Mouse (Mus musculus) heart, embryonic 14.5 days (tissue): ENCODE data around the gene Csrp3. TPM values are rescaled to one million over a fixed set of nuclear protein-coding genes. Genes with fewer than 3 reads are reported as not detected.
A peak's percentile ranks its signal among the peaks of the same experiment; 100 is the strongest.

Experiments
- ATAC-seq: fragments of 200-750 bp; cut with Nextera tagmentation; 2 replicates; pipeline ENCODE4 v1.8.0; 2017; ENCODE audit warnings: low read depth, moderate TSS enrichment; ENCODE audit not compliant: insufficient number of reproducible peaks, insufficient read depth, low FRiP score
- H3K27ac ChIP-seq, 2 experiments: fragments of 200-500 bp in 1 of 2; fragments of 300-500 bp in 1 of 2; sonication (generic) in 1 of 2; replicated peaks in 1 of 2; 2 replicates each; pipeline ENCODE4 v1.5.1; 2012 to 2014; ENCODE audit warnings: low read depth in 2 of 2, low read length in 2 of 2, control low read depth in 1 of 2, mild to moderate bottlenecking in 1 of 2, mixed read lengths in 1 of 2; ENCODE audit not compliant: control insufficient read depth in 1 of 2, insufficient read depth in 1 of 2
- H3K27me3 ChIP-seq: fragments of 300-500 bp; sonication (generic); 2 replicates; pipeline ENCODE4 v1.6.1; 2014; ENCODE audit warnings: mild to moderate bottlenecking, low read length, control low read depth; ENCODE audit not compliant: control insufficient read depth, insufficient read depth
- H3K36me3 ChIP-seq: fragments of 300-500 bp; sonication (generic); 2 replicates; pipeline ENCODE4 v1.6.1; 2014; ENCODE audit warnings: mild to moderate bottlenecking, control low read depth, low read length, mixed read lengths; ENCODE audit not compliant: control insufficient read depth, insufficient read depth
- H3K4me1 ChIP-seq, 2 experiments: fragments of 200-500 bp in 1 of 2; fragments of 300-500 bp in 1 of 2; sonication (generic) in 1 of 2; 2 replicates each; pipeline ENCODE4 v1.6.1; 2012 to 2014; ENCODE audit warnings: low read length in 2 of 2, control low read depth in 1 of 2, mixed read lengths in 1 of 2; ENCODE audit not compliant: control insufficient read depth in 2 of 2, insufficient read depth in 2 of 2
- H3K4me2 ChIP-seq: fragments of 300-500 bp; sonication (generic); 2 replicates; pipeline ENCODE4 v1.6.1; 2014; ENCODE audit warnings: mild to moderate bottlenecking, low read length
- H3K4me3 ChIP-seq, 2 experiments: fragments of 200-500 bp in 1 of 2; fragments of 300-500 bp in 1 of 2; sonication (generic) in 1 of 2; 2 replicates each; pipeline ENCODE4 v1.5.1; 2012 to 2014; ENCODE audit warnings: low read length in 2 of 2, mild to moderate bottlenecking in 2 of 2, control low read depth in 1 of 2, low read depth in 1 of 2, moderate library complexity in 1 of 2; ENCODE audit not compliant: control insufficient read depth in 1 of 2, insufficient read depth in 1 of 2
- H3K9ac ChIP-seq: fragments of 300-500 bp; sonication (generic); 2 replicates; pipeline ENCODE4 v1.6.1; 2014; ENCODE audit warnings: mild to moderate bottlenecking, low read length
- H3K9me3 ChIP-seq: fragments of 300-500 bp; sonication (generic); 2 replicates; pipeline ENCODE4 v1.6.1; 2016; ENCODE audit warnings: low read length, control low read depth; ENCODE audit not compliant: control insufficient read depth
- WGBS: fragments of 180-500 bp; shearing (Covaris S2); extraction: QIAGEN DNeasy Blood & Tissue Kit; methylation state at CpG from one replicate; pipeline ENCODE4 v1.1.7; 2014; 5-methylcytosine and 5-hydroxymethylcytosine counted together
- polyA plus RNA-seq: library from polyadenylated mRNA; unstranded; fragments of >200 nt; fragmentation: Nextera tagmentation; extraction: Ambion mirVana; gene quantifications from 2 replicates; pipeline ENCODE4 v1.2.1, GENCODE M21; 2014

Csrp3 gene
- polyA plus RNA-seq, 1 experiment from 2014 or later = 2,129 TPM

DNA sequence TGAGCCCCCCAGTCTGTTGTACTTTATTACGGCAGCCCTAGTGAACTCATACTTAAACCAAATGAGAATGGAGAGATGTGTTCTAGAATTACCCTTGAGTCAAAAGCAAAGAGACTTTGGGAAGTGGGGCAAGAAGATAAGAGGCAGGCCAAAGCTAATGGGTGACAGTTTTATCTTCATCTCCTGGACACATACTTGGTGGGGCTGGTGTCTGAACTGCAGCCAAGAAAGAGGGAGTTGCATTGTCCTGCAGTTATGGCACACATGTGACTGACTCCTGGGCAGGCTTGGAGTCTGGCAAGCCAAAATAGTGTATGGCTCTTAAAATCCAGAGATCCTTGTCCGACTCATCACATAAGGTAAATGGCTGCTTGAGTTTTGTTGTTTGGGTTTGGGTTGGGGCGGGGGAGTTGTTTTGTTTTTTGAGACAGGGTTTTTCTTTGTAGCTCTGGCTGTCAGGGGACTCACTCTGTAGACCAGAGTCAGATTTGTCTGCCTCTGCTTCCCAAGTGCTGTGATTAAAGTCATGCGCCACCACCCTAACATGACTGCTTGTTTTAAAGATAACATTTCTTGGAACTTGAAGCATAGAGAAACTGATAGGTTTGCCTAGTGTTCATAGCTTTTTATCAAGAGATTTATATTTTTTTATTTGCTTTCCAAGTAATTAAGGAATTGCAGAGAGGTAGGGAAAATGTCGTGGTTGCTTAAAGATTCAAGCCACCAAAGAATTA is 18.5 kb downstream of the Csrp3 start:
- H3K4me2 ChIP-seq = peak overlapping the region; percentile 17; the same call in 1 of the 2 replicates
- no peaks in the 10 kb centered on the region for H3K9me3 ChIP-seq
- H3K36me3 ChIP-seq = peaks cover 71% of the 10 kb centered on the region
- H3K27ac ChIP-seq = peak overlapping the region; percentile 85
- peaks cover 29 to 79% of the 10 kb centered on the region in 2 experiments for H3K4me1 ChIP-seq
- ATAC-seq = peak; percentile 33; the same call in 1 of the 2 replicates
- 25% methylated on average over 5 of the region's 5 CpGs for WGBS
- no peaks in the 10 kb centered on the region for H3K27me3 ChIP-seq
- peak overlapping the region; percentile 2; the same call in 1 of the 2 replicates for H3K9ac ChIP-seq
- no peak overlapping the region for H3K4me3 ChIP-seq

DNA sequence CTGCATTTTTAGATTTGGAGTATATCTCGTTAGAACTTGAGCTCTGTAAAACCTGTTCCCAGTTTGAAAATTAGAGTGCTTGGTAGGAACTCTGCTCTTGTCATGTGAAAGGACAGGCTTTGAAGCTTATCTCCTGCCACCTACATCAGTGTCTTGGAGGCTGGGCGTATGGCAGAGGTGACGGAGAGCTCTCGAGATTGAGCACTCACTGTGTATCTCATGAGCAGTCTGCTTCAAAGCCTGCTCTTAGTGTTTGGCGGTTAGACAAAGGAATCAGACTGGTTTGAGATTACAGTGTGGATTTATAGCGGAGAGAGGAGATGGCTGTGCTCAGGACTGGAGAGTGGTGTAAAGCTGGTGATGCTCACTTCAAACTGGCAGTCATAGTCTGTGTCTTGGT is 22.7 kb downstream of the Csrp3 start:
- peak; percentile 34; the same call in 1 of the 2 replicates for ATAC-seq
- Histone ChIP-seq H3K27ac (peak overlapping the region; percentile 57 to 72), H3K4me2 (peak overlapping the region; percentile 7; the same call in 1 of the 2 replicates), H3K9ac (no peak overlapping the region), H3K4me3 (no peak overlapping the region), H3K27me3 (no peaks in the 10 kb centered on the region), H3K4me1 (peaks cover 7 to 38% of the 10 kb centered on the region in 2 experiments), H3K36me3 (peaks cover 70% of the 10 kb centered on the region), H3K9me3 (no peaks in the 10 kb centered on the region)
- 24% methylated on average over 6 of the region's 6 CpGs for WGBS

DNA sequence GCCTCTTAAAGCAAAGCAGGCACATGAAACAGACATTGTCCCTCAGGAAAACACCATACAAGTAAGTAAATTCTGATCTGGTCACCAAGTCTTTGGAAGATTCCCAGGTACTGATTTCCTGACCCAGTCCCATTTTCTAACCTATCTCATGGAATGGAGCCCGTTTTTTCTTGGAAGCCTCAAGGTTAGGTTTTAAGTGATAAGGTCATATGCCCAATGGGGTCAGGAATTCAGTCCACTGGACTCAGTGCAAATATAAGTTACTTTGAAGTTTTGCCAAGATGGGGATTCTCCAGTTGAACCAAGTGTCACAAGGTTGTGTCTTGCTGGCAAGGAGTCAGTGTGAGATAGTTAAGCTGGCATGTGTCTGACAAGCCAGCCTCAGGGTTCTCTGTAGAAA is 23.2 kb downstream of the Csrp3 start:
- no peak overlapping the region for H3K9ac ChIP-seq
- H3K4me1 ChIP-seq = peaks cover 8 to 33% of the 10 kb centered on the region in 2 experiments
- no peaks in the 10 kb centered on the region for H3K27me3 ChIP-seq
- peaks cover 72% of the 10 kb centered on the region for H3K36me3 ChIP-seq
- H3K9me3 ChIP-seq = no peaks in the 10 kb centered on the region
- WGBS = 20% methylated on average over 1 of the region's 1 CpGs
- no peak for ATAC-seq
- H3K4me3 ChIP-seq = no peak overlapping the region
- peak overlapping the region; percentile 7; the same call in 1 of the 2 replicates for H3K4me2 ChIP-seq
- peak overlapping the region; percentile 57 to 72; a peak in 3 of 4 replicates for H3K27ac ChIP-seq

DNA sequence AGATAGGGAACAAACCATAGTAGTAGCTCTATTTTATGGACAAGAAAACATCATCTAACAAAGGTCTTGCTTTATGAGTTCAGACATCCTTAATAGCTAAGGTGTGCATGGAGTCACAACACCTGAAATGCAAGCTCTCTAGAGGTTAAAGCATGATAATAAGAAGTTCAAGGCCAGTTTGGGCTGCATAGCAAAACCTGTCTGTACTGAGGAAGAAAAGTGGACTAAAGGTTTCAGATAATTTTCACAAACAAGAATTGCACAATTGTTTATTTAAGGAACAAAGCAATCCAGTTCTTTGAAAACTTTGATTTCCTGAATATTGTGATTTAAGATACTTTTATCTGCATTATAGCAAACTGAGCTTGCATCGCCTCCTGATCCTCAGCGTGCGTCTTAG is 24.2 kb downstream of the Csrp3 start:
- no peak overlapping the region for H3K9ac ChIP-seq
- H3K9me3 ChIP-seq = no peaks in the 10 kb centered on the region
- no peak for ATAC-seq
- no peak overlapping the region for H3K27ac ChIP-seq
- no peak overlapping the region for H3K4me2 ChIP-seq
- peaks cover 4 to 23% of the 10 kb centered on the region in 2 experiments for H3K4me1 ChIP-seq
- H3K27me3 ChIP-seq = no peaks in the 10 kb centered on the region
- peaks cover 82% of the 10 kb centered on the region for H3K36me3 ChIP-seq
- no peak overlapping the region for H3K4me3 ChIP-seq
- 90% methylated on average over 3 of the region's 3 CpGs for WGBS

DNA sequence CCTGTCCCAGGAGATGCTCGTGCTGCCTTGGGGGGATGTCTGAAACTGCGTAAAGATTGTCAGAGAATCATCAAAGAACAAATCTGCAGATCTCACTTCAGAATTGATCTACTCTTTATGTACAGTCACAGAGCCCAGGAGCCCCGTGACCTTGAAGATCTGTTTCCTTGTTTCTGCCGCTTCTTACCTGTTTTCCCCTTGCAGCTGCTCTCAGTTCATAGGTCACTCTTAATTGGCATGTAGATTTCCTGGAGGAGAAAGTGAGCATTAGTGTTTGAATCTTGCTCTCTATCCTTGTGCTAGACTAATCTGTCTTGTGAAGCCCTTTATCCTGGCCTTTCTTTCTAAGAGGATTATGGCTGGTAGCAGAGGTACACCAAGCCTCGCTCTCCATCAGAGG is 26.2 kb downstream of the Csrp3 start:
- Histone ChIP-seq H3K27me3 (no peaks in the 10 kb centered on the region), H3K36me3 (peaks cover 93% of the 10 kb centered on the region), H3K4me2 (no peak overlapping the region), H3K4me1 (peaks cover 4 to 20% of the 10 kb centered on the region in 2 experiments), H3K9ac (no peak overlapping the region), H3K27ac (no peak overlapping the region), H3K4me3 (no peak overlapping the region), H3K9me3 (no peaks in the 10 kb centered on the region)
- no peak for ATAC-seq
- 92% methylated on average over 5 of the region's 5 CpGs for WGBS

DNA sequence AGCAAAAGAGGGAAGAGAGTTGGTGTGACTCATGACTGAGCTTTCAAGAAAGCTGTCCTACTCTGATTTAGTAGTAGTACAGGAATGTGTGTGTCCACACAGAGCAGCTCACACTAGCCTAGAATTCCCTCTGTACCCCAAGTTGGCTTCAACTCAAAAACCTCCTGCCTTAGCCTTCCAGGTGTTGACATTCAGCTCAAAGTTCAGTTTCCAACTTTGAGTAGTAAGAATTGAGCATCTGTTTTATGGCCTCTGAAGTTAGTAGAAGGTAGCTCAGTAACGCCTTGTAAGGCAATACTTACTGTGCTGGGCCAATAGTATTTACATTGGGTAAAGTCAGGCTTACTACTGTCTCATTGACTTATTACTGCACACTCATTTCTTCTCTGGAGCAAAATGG is 34.2 kb downstream of the Csrp3 start:
- Histone ChIP-seq H3K27ac (no peak overlapping the region), H3K4me2 (no peak overlapping the region), H3K36me3 (peaks cover 80% of the 10 kb centered on the region), H3K4me1 (no peaks in the 10 kb centered on the region), H3K9ac (no peak overlapping the region), H3K9me3 (no peaks in the 10 kb centered on the region), H3K4me3 (no peak overlapping the region), H3K27me3 (no peaks in the 10 kb centered on the region)
- WGBS = 83% methylated on average over 1 of the region's 1 CpGs
- ATAC-seq = no peak

DNA sequence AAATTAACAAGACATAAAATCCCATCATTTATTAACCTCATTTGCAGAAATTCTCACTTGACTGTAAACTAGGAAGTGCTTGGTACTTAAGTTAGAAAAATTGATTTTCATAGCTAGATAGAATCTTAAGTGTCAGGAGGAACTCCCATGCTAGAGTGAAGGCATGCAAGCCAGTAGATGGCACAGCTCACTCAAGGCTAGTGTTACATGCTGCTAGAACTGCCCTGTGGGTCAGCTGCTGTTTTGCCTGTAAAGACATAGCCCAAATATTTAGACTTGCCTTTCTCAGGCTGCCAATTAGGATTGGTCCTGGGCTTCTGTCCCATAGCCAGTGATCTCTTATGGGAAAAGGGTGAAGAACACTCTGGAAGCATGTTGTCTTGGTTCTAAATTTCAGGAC is 35.5 kb downstream of the Csrp3 start:
- Histone ChIP-seq H3K4me1 (no peaks in the 10 kb centered on the region), H3K9me3 (no peaks in the 10 kb centered on the region), H3K27ac (no peak overlapping the region), H3K27me3 (no peaks in the 10 kb centered on the region), H3K9ac (no peak overlapping the region), H3K36me3 (peaks cover 77% of the 10 kb centered on the region), H3K4me2 (no peak overlapping the region), H3K4me3 (no peak overlapping the region)
- no peak for ATAC-seq

DNA sequence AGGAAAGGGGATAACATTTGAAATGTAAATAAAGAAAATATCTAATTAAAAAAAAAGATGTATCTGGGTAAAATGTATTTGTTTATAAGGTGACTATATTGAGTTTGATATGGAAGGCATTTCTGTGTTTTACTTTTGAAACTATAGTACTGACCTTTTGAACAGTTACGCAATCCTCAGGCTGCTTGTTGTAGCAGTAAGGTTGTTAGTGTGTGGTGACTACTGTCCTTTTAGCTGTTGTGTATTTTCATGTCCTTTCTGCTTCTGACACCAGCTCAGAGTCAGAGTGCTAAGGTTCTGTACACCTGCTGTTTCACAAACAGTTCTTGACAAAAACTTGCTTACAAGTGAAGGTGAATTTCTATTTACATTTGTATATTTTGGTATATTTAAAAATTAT is 37.2 kb downstream of the Csrp3 start:
- Histone ChIP-seq H3K27ac (no peak overlapping the region), H3K9ac (no peak overlapping the region), H3K4me3 (no peak overlapping the region), H3K4me2 (no peak overlapping the region), H3K4me1 (no peaks in the 10 kb centered on the region), H3K27me3 (no peaks in the 10 kb centered on the region), H3K36me3 (peaks cover 82% of the 10 kb centered on the region), H3K9me3 (no peaks in the 10 kb centered on the region)
- ATAC-seq = no peak
- 94% methylated on average over 1 of the region's 1 CpGs for WGBS
